Mouse (Mus musculus) right cerebral cortex, postnatal 4 days (tissue): Measurements from ENCODE around the gene Svop.

Source experiments
- DNase-seq: peaks from one replicate; pipeline ENCODE4 v3.0.0-alpha.2; 2022

The Svop gene

GRCm38 (mm10) chr5:114102807-114103206 is 11.4 kb upstream of the Svop start:
- DNase-seq: no peak

GRCm38 (mm10) chr5:114101873-114102272 is 10.5 kb upstream of the Svop start:
- DNase-seq: no peak

GRCm38 (mm10) chr5:114100390-114101099 is 9.2 kb upstream of the Svop start:
- DNase-seq: no peak

GRCm38 (mm10) chr5:114099709-114100389 is 8.5 kb upstream of the Svop start:
- peak; percentile 93 for DNase-seq

- no peak for DNase-seq
These were observed 853 bp downstream of the Svop start for GRCm38 (mm10) chr5:114090421-114091013.

- no peak for DNase-seq
These were observed 3.4 kb downstream of the Svop start for GRCm38 (mm10) chr5:114087875-114088480.

DNA sequence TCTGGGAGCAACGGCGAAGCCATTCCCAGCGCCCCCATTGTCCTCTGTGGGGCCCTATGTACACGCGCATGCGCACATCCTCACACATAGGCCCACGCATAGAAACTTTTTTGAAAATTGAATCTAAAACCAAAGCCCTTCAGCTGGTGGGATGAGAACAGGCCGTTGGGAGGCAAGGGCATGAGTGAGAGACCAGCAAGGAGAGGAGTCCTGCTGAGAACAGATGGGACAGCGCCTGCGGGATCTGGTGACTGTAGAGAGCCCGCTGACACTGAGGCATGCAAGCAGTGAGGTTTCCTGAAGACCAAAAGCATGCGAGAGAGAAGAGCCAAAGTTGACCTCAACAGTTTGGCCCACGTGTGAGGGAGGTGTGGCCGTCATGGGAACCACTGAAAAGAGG is 5.9 kb downstream of the Svop start:
- no peak for DNase-seq

GRCm38 (mm10) chr5:114077009-114077408 is 14.4 kb downstream of the Svop start:
- no peak for DNase-seq

DNA sequence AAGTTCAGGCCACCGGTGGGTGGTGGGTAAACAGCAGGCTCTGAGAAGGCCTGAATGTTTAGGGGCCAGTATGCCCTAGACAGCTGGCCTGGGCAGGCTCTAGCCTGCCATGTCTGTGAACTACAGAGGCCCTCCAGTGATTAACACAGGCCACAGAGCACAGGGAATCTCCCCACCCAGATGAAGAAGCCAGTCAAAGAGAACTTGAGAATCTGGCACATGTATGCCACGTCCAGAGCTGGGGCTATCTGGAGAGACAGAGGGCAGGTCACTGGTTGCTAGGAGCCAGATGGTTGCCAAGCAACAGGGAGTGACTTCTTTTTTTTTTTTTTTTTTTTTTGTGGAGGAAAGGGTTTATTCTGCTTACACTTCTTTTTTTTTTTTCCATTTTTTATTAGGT is 19.1 kb downstream of the Svop start:
- no peak for DNase-seq

- DNase-seq: no peak
These were observed 20.5 kb downstream of the Svop start for GRCm38 (mm10) chr5:114070858-114071257.

DNA sequence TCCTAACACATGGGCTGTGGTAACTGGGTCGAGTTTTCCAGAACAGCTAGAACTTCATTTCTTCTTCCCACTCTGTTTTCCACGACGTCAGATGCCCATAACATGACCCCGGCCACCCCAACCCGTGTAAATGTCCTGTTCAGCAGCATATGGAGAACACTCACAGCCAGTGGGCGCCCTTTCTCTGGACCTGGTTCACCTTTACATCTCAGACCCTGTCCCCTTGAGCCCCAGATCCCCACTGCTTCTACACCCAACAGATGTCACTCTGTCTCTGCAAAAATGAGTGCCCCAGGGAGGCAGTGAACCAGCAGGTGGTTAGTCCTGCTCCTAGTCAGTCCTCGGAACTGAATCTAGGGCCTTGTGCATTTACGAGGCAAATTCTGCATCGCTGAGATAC is 23.4 kb downstream of the Svop start:
- no peak for DNase-seq

GRCm38 (mm10) chr5:114067543-114067942 is 23.8 kb downstream of the Svop start:
- no peak for DNase-seq

GRCm38 (mm10) chr5:114066601-114067000 is 24.8 kb downstream of the Svop start:
- DNase-seq: no peak

DNA sequence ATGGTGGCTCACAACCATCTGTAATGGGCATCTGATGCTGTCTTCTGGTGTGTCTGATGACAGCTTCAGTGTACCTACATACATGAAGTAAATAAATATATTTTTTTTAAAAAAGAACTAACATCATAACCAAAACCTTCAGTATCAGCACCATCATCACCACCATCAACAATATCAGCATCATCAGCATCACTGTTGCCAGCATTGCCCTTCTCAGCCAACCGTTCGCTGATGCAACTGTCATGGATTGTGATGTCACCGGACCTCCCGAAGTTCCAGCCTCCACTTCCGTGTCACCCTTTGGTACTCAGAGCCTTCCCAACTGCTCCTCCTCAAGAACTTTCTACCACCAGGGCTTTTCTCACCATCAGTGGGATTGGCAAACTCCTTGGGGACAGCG is 26.2 kb downstream of the Svop start, which contains the start of gene Usp30:
Usp30 (plus strand) TSS at position 301 of the 400 bp plus-strand sequence.
- no peak for DNase-seq

GRCm38 (mm10) chr5:114063958-114064357 is 27.4 kb downstream of the Svop start:
- DNase-seq: no peak

- DNase-seq: no peak
These were observed 29.7 kb downstream of the Svop start for GRCm38 (mm10) chr5:114061675-114062074.

- no peak for DNase-seq
These were observed 34.1 kb downstream of the Svop start for GRCm38 (mm10) chr5:114057129-114057731.

GRCm38 (mm10) chr5:114052246-114052761 is 39.1 kb downstream of the Svop start:
- peak; percentile 59 for DNase-seq

- DNase-seq: no peak
These were observed 42.5 kb downstream of the Svop start for GRCm38 (mm10) chr5:114048731-114049308.

GRCm38 (mm10) chr5:114047182-114047581 is 44.2 kb downstream of the Svop start:
- DNase-seq: no peak

GRCm38 (mm10) chr5:114046604-114047003 is 44.8 kb downstream of the Svop start:
- no peak for DNase-seq

GRCm38 (mm10) chr5:114046151-114046550 is 45.2 kb downstream of the Svop start:
- no peak for DNase-seq

GRCm38 (mm10) chr5:114045134-114045533 is 46.2 kb downstream of the Svop start:
- DNase-seq: no peak
